Mouse (Mus musculus) ES-Bruce4 (cell line): ENCODE data around the gene Cdh26. TPM values are rescaled to one million over a fixed set of nuclear protein-coding genes. Genes with fewer than 3 reads are reported as not detected.

Source experiments
- H3K27ac ChIP-seq: 2 replicates; pipeline ENCODE4 v1.5.1; 2012; ENCODE audit warnings: low read length, inconsistent platforms; ENCODE audit not compliant: insufficient read depth
- H3K27me3 ChIP-seq: 2 replicates; pipeline ENCODE4 v1.6.1; 2012; ENCODE audit warnings: mild to moderate bottlenecking, low read length, inconsistent platforms; ENCODE audit not compliant: control insufficient read depth, poor library complexity, insufficient read depth, severe bottlenecking
- H3K36me3 ChIP-seq: 2 replicates; pipeline ENCODE4 v1.6.1; 2012; ENCODE audit warnings: inconsistent platforms, mild to moderate bottlenecking, low read length, moderate library complexity; ENCODE audit not compliant: control insufficient read depth, poor library complexity, insufficient read depth, severe bottlenecking
- H3K4me1 ChIP-seq: one replicate; pipeline ENCODE4 v1.8.1; 2011; ENCODE audit warnings: low read length; ENCODE audit not compliant: control insufficient read depth, insufficient read depth
- H3K4me3 ChIP-seq: 2 replicates; pipeline ENCODE4 v1.5.1; 2011; ENCODE audit warnings: low read depth, mild to moderate bottlenecking, low read length
- H3K9ac ChIP-seq: 2 replicates; pipeline ENCODE4 v1.6.1; 2012; ENCODE audit warnings: low read depth, mild to moderate bottlenecking, inconsistent platforms; ENCODE audit not compliant: poor library complexity, severe bottlenecking
- H3K9me3 ChIP-seq: replicated peaks from 2 replicates; pipeline ENCODE4 v1.6.1; 2012; ENCODE audit warnings: mild to moderate bottlenecking, low read length, inconsistent platforms; ENCODE audit not compliant: control insufficient read depth, poor library complexity, insufficient read depth, severe bottlenecking
- CTCF ChIP-seq: IDR thresholded peaks from one replicate; pipeline ENCODE4 v1.8.1; 2011; ENCODE audit warnings: low read depth, low read length
- EP300 ChIP-seq: IDR thresholded peaks from 2 replicates; pipeline ENCODE4 v1.6.1; 2011; ENCODE audit warnings: low read depth, low read length; ENCODE audit not compliant: insufficient read depth
- POLR2A ChIP-seq: IDR thresholded peaks from one replicate; pipeline ENCODE4 v1.8.1; 2011; ENCODE audit warnings: low read length; ENCODE audit not compliant: insufficient read depth
- polyA plus RNA-seq: library from polyadenylated mRNA; stranded (reverse); fragments of >200 nt; gene quantifications from 2 replicates; pipeline ENCODE4 v1.2.4, GENCODE M21; 2011; ENCODE audit warnings: low read depth; ENCODE audit not compliant: missing spikeins, insufficient read depth, insufficient read length

The Cdh26 gene
- polyA plus RNA-seq, 1 experiment: not detected

DNA sequence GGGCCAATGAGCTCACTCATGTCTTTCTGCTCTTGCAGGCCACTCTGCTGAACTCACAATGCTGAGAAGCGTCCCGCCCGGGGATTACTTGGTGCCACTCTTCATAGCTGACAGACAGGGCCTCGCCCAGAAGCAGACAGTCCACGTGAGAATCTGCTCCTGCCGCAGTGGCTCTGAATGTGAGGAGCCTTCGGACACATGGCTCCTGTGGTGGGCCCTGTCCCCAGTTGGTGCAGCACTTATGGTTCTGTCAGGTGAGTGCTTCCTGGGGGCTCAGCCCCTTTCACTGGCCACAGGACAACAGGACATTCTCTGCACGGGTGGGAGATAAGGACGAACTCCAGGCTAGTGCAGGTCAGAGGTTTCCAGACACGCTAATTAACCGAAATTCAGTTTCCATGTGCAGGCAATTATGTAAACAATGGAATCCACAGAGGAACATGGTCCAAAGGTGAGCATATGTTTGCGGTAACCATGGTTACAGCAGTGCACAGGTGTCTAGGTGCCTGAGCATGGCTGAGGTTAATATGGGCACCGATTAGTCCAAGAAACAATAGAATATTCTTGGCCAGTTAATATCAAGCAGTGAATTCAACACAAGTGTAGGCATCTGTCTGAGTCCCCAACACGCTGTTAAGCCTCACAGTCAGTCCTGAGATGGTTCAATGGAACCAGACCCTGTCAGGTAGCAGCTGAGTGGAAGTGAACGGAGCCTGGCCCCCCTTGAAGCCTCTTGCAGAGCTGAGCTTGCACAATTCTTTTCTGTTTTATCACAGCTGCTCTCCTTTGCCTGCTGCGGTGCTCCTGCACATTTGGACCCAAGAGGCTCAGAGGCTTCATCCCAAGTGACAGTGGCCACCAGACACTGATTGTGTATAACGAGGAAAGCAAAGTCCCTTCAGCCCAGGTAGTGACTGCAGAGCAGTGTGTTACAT lies 41.5 kb downstream of the Cdh26 start:
- Histone ChIP-seq H3K27me3 (no peaks in the 10 kb centered on the region), H3K36me3 (no peaks in the 10 kb centered on the region), H3K27ac (no peak overlapping the region), H3K4me3 (no peak overlapping the region), H3K4me1 (no peaks in the 10 kb centered on the region), H3K9me3 (no peaks in the 10 kb centered on the region), H3K9ac (no peak overlapping the region)
- TF ChIP-seq EP300 (no peak), CTCF (no peak), POLR2A (no peak)

DNA sequence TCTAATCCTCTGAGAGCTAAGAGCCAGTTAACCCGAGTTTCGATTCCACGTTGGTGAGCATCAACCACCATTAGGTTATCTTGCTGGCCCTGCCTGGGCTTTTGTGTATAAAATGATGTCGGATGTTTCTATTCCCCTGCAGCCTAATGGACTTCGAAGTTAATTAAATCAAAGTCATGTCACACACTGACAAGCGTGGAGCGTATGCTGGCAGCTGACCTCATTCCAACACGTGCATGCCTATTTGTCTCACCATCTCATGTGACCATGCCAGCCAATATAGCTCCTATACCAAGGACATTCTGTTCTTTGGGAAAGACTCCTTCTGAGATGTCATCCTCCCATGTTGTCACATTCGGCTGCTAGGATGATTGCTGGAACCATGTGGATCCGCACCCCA lies 43.6 kb downstream of the Cdh26 start:
- no peaks in the 10 kb centered on the region for H3K9me3 ChIP-seq
- H3K27me3 ChIP-seq: no peaks in the 10 kb centered on the region
- H3K4me1 ChIP-seq: no peaks in the 10 kb centered on the region
- H3K36me3 ChIP-seq: no peaks in the 10 kb centered on the region
- no peak overlapping the region for H3K4me3 ChIP-seq
- H3K27ac ChIP-seq: no peak overlapping the region
- no peak overlapping the region for H3K9ac ChIP-seq
- TF ChIP-seq CTCF (no peak), POLR2A (no peak), EP300 (no peak)

DNA sequence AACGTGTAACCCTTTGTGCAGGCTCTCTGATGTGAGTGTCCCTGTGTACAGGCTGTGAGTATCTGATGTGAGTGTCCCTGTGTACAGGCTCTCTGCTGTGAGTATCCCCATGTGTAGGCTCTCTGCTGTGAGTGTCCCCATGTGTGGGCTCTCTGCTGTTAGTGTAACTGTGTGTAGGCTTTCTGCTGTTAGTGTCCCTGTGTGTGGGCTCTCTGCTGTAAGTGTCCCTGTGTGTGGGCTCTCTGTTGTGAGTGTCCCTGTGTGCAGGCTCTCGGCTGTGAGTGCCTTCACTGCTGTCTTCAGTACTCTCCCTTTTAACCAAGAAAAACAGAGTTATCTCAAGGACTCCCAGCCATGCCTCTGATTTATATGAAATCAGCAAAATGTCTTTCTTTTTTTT lies 46.9 kb downstream of the Cdh26 start:
- no peak overlapping the region for H3K27ac ChIP-seq
- H3K4me3 ChIP-seq: no peak overlapping the region
- no peak overlapping the region for H3K9ac ChIP-seq
- H3K36me3 ChIP-seq: no peaks in the 10 kb centered on the region
- no peaks in the 10 kb centered on the region for H3K4me1 ChIP-seq
- H3K27me3 ChIP-seq: no peaks in the 10 kb centered on the region
- TF ChIP-seq EP300: no peak
- TF ChIP-seq CTCF: no peak
- TF ChIP-seq POLR2A: no peak
- H3K9me3 ChIP-seq: no peaks in the 10 kb centered on the region

DNA sequence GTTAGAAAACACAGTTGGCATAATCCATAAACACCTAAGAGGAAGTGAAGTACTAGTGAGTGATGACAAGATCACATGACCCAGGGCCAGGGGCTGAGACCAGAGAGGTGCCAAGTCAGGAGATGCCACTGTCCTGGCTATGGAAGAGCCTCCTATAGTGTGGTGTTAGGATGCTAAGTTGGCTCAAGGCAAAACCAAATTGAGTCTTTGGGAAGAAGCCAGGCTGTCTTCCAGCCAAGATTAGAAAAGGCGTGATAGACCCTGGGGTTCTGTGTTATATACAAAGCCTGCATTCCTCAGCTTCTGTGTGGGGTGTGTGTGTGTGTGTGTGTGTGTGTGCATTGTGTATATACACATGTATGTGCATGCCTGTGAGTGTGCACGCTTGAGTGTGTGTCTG lies 48.7 kb downstream of the Cdh26 start:
- Histone ChIP-seq H3K36me3 (no peaks in the 10 kb centered on the region), H3K4me3 (no peak overlapping the region), H3K27me3 (no peaks in the 10 kb centered on the region), H3K27ac (no peak overlapping the region), H3K4me1 (peaks cover 3% of the 10 kb centered on the region), H3K9ac (no peak overlapping the region), H3K9me3 (no peaks in the 10 kb centered on the region)
- TF ChIP-seq CTCF: no peak
- TF ChIP-seq EP300: no peak
- TF ChIP-seq POLR2A: no peak

DNA sequence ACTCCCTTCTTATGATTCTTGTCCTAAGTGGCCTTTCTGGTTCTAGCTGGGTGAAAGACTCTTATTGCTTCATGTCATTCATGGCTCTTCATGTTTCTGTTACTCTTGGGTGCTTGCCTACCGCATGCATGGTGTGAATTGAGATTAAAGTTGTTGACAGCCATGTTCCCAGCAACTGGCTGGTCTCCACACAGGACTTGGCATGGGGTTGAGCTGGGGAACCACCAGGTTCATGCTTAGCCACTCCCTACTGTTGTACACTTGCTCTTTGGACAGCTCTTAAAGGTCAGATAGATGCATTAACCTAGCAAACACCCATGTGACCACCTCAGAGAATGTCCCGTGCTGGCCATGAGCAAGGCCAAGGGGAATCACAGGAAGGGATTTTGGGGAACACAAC lies 50.6 kb downstream of the Cdh26 start:
- H3K9ac ChIP-seq: no peak overlapping the region
- no peak overlapping the region for H3K27ac ChIP-seq
- no peak overlapping the region for H3K4me3 ChIP-seq
- H3K9me3 ChIP-seq: no peaks in the 10 kb centered on the region
- H3K4me1 ChIP-seq: peaks cover 3% of the 10 kb centered on the region
- no peaks in the 10 kb centered on the region for H3K27me3 ChIP-seq
- TF ChIP-seq POLR2A: no peak
- no peak for TF ChIP-seq EP300
- no peak for TF ChIP-seq CTCF
- H3K36me3 ChIP-seq: no peaks in the 10 kb centered on the region

DNA sequence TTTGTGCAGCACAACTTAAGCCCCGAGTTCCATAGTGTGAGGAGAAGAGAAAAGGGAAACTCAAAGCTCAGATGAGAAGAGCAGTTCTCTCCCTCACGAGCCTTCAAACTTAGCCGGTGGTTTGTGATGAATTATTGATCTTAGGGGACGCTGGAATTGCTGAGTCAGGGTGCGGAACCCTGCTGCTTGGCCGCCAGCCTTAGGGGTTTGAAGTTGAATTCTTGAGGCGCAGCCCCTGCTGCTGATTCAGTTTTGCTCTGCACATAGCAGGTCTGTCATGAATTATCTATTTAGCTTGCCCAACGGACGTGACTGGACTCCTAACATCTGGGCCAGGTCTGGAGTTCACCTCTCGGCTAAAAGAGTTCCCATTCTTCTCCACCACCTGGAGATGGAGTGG lies 53.1 kb downstream of the Cdh26 start:
- TF ChIP-seq CTCF (no peak), POLR2A (no peak), EP300 (no peak)
- H3K9ac ChIP-seq: no peak overlapping the region
- H3K27ac ChIP-seq: no peak overlapping the region
- no peaks in the 10 kb centered on the region for H3K36me3 ChIP-seq
- no peak overlapping the region for H3K4me3 ChIP-seq
- no peaks in the 10 kb centered on the region for H3K27me3 ChIP-seq
- no peaks in the 10 kb centered on the region for H3K9me3 ChIP-seq
- H3K4me1 ChIP-seq: peaks cover 3% of the 10 kb centered on the region
